Mouse (Mus musculus) cerebellum, adult 18-20 months (tissue): ENCODE measurements around the gene Gm20388.

Source experiments
- DNase-seq, 2 experiments: peaks; one replicate each; pipeline ENCODE4 v3.0.0; 2021

Gene Gm20388

DNA sequence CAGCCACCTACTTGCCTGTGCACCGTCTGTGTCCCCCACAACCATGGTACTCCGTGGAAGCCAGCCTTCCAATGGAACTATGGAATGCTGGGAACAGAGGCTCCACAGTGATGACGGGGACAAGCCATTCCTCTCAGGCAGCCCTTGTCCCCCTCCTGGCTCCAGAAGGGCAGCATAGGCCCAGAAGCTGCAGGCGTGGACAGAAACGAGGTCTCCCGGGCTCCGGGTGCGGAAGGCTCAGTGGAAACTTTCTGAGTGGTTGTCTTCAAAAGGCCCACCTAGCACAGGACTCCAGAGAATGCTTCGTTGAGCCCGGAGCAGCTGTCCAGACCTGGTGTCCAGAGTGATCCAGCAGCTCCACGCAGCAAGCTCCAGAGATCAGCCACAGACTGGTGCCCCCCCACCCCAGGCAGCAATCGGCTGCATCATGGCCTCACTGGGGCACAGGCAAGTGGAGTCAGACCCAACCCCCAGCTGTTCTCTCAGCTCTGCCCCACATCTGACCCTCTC, 1633.7 kb downstream of the Gm20388 start, which contains the start of gene 1700018B08Rik:
Gene 1700018B08Rik (minus strand): TSS at position 45 of the 510 bp plus-strand sequence.
- DNase-seq, result no peak

DNA sequence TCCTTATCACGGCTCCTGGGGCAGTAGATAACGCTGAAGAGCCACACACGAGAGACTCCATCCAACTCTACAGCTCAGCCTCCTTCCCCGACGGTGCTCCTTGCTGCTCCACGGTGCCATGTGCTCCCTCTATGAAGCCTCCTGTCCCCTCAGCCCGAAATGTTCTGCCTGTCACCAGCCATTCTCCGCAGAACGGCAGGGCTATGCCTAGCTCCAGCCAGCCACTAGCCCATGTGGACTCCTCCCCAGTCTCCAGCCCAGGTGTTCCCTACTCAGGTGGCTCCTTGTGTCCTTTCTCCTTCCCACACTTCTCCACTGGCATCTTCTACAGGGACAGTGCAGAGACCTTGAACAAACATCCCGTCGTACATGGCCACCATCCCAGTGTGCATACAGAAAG, 1634.3 kb downstream of the Gm20388 start:
- no peak for DNase-seq

DNA sequence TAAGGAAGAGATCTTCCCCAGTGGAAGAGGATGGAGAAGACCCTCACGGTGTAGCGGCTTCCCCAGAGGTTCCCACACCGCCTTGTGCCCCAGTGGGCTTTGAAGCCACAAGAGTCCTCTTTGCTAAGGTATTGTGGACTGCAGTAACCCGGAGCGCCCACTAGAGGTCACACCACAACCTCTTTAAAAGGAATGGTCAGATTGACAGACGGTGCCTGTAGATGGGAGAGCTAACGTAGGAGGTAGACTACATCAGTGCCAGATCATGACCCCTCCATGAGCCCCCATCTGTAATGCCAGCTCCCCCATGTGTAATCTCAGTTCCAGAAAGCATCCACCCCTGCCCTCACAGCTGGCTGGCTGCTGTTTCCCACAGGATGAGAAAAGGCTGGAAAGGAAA, 1636.5 kb downstream of the Gm20388 start:
- DNase-seq, result peak; percentile 81 to 84

DNA sequence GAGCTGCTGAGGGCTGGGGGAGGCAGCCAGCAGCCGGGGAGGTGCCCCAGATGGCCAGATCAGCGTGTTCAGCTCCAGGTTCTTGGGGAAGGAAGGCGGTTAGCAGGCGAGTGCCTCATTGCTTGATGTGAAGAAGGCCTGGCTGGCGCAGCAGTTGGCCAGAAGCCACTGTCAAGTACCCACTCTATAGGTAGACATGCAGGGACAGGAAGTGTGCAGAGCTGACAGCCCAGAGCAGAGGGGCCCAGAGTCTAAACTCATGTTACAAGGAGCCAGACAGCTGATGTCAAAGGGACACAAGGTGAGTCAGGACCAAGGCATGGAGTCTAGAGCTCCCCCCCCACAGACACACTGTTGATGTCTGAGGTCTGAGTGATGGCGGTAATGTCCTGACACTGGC, 1639.4 kb downstream of the Gm20388 start:
- DNase-seq, result no peak

DNA sequence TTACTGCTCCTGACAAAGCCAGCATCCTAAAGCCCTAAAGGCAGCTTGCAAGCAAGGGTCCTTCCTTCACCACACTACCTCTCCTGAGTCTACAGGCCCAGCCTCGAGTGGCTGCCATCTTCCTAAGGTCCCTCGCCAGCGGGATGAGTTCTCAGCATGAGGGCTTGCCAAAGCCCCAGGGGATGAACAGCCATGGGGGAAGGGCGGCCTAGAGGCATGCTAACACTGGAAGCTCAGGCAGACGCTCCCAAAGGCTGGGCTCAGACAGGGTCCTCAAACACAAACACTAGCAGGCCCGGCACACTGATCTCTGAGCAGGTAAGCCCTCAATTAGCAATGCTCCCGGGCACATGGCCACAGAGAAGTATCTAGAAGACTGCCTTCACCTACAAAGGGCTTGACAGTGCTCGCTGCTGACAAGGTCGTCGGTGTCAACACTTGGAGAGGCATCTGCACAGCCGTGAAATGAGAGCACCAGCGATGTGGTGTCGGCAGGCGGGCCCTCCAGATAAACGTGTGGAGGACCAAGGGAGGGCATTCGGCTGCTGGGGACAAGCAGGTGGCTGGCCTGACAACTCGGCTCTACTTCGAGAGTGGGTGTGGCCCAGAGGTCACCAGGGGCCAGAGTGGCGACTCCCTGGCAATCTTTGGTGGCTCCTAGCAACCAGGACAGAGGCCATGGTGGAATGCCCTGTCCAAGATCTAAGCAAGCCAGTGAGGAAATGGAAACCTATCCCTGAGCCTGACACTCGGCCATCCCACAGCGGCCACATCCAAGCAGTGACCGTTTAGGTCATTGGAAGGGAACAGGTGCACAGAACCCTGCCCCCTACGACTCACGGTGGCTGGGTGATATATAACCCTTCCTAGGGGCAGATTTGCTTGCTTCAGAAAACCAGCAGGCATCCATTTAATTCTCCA, 1640.7 kb downstream of the Gm20388 start:
- DNase-seq, result no peak

DNA sequence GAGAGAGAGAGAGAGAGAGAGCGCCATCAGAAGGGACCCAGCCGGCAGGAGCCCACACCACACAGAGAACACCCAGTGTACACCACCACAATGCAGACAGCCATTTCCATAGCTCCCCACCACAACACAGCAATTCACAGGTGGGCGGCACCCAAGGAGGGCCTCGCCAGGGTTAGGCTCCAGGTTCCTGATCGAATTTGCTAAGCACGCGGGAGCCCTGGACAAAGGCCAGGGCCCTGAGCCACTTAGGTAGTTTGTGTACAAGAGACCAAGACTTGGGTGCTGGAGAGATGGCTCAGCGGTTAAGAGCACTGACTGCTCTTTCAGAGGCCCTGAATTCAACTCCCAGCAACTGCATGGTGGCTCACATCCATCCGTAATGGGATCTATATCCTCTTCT, 1641.9 kb downstream of the Gm20388 start:
- no peak for DNase-seq

DNA sequence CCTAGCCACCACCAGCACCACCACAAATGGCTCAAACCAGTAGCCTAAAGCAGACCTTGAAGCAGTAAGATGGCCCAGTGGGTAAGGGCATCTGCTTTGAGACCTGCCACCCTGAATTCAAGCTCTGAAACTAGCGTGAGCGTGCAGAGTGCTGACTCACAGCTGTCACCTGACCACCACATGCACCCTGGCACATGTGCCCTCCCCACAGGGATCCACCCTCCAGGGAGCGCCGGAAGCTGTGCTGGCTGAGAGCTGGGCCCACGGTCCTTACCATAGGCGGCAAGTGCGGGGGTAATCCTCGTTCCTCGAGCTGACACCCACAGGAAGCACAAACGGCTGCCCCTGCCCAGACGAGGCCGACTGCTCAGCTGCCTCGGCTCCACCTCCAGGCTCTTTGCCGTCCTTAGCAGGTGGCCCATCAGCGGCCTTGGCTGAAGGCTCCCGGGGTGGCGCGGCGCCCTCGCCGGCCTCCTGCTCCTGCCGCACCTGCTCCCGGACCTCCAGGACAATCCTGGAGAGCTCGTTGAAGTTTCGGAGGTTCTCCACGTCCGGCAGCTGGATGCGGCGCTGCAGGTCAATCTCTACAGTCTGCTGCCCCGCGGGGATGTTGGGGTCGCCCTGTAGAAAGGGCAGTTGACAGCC, 1643.3 kb downstream of the Gm20388 start:
- peak in 1 of 2 experiments; percentile 1 for DNase-seq

DNA sequence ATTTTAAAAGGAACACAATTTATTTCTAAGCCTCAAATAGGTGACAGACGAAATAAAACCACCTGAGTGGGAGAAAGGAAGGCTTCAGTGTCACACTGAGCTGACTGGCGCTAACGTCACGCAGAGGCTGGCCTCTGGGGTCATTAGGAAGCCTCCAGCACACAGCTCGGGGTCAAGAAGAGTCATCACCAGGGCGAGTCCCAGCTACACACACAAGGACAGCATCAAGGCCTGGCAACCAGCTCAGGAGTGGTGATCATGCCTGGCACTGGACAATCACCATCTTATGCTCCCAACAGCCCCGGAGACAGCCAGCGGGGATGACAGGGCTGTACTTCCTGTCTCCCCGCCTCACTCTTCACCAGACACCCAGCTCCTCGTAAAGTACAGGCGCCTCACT, 1647.1 kb downstream of the Gm20388 start:
- peak in 1 of 2 experiments; percentile 1 for DNase-seq

DNA sequence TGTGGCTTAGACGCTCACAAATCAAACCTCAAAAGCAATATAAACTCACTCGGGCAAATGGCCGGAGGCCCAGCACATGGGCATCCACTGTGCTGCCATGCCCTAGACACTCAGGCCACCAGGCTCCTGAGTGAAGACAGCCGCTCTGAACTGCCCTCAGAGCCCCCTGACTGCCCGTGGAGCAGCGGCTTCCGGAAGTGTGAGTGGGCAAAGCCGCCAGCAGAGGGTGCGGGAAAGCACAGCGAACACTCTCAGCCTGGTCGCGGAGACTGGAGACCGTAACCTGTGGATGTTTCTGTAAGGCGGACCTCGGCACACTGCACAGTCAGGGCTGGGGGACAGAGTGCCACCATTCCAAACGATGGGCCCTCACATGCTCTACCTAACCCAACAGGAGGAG, 1647.9 kb downstream of the Gm20388 start:
- peak in 1 of 2 experiments; percentile 1 for DNase-seq

DNA sequence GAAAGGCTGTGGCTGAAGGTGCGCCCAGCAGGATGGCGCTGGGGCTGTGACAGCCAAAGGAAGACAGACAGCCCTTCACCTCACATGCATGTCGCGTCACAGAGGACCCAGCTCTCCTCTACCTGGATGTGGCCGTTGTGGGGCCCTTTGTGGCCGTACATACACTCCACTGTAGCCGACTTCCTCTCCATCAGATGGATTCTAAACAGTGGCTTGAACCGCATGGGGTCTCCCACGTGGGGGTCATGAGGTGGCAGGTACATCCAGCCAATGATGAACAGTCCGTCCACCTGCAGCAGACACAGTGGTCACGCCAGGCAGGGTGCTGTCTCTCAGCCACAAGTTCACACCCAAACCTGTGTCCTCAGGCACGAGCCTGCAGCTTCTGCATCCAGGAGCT, 1649.2 kb downstream of the Gm20388 start:
- DNase-seq, result no peak

DNA sequence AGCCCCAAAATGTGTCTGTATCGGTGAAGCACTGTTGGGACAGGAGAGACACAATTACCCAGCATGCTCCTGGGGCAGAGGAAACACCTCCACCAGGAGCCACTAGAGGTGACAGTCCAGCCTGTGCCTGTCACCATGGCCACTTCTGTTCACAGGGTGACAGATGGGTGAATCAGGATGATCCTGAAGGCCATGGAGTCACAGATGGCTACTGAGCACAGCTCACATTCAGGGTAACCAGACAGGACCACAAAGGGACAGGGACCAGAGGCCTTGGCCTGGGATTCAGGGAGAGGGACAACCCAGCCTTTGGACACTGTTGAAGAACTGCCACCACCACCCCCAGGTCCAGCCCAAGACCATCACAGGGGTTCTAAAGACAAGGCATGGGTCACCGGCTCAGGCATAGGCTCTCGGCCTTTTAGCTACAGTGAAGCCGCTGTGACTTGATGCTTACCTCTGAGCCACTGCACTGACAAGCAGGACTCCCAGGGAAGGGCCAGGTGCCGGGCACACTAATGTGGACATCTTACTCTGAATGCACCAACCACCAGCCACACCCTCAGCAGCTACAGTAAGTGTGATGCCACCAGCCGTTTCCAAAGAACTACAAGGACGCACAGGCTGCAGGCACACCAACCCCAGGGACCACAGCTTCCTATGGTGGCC, 1649.9 kb downstream of the Gm20388 start:
- DNase-seq, result no peak

DNA sequence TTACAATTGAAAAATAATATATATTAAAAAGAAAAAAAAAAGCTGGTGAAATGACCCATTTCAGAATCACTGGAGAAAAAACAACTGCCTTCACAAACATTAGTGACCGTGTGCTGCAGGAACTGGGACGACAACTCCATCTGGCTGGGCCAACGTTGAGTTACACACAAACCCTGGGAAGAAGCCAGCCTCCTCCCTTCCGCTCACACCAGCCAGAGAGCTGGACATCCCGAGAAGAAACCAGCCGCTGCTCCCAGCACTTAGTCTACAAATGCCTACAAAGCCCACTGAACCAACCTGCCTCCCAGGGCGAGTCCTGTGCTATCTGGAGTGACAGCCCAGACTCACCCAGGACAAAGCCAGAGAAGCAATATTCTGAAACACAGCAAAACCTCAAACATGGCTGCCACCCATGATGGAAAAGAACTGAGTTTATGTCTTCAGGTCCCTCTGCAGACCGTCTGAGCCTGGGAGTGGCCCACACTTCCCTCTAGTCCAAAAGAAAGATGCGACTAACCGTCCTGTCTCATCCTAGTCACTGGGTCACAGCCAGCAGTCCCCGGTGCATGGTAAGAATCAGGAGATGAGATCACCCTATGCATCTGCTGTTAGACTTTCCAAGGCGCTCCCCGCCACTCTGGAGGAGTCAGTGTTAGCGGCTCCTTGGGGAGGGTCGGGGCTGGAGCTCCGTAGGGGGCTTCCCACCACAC, 1651.2 kb downstream of the Gm20388 start:
- peak; percentile 63 to 64 for DNase-seq

DNA sequence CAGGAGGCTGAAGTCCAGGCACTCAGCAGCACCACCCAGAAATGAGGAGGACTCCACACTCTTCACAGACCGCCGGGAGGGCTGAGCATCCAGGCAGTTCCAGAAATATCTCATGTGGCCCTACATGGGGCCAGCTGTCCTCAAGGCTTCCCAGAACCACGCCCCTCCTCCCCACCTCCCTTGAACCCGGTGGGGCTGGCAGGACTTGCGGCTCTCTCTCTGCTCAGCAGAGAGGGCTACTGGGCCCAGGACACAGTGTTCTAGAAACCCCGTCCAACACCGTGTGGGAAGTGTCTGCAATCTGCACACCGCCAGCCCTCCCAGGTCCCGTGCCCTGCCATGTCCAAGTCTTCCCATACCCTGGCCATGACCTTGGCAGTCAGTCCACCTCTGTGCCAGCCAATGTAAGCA, 1652.3 kb downstream of the Gm20388 start:
- DNase-seq, result peak; percentile 74 to 77

DNA sequence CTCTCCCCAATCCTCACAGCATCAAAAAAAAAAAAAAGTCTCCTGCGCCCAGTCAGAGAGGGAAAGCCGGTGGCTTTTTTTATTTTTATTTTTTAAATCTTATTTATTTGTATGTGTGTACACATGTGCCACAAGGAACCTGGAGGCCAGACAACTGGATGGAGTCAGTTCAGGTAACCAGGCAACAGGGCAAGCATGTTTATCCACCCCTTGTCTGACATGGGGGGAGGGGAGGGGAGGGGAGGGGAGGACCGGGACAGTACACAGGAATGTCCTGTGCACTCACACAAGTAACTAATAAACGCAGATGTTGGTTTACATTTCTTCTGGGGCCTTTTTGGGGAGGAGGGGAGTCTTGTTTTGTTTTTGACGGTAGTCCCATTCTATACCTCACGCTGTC, 1653.1 kb downstream of the Gm20388 start:
- DNase-seq, result no peak

DNA sequence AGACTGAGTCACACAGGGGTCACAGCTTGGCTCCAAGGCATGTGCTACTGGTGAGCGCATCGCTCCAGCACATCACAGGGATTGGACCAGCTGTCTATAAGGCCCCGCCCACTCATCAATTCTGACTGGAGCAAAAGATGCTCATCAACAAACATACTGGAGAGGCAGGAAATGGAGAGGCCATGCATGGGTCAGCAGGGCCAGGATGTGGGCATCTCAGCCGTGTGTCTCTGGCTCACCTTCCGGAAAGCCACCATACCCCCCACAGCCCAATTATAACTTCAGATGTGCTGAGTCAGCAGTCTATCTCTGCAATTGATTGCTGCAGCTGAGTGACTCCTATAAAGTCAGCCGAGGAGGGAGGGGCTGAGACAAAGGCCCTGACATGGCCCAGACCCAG, 1657.7 kb downstream of the Gm20388 start:
- DNase-seq, result no peak

DNA sequence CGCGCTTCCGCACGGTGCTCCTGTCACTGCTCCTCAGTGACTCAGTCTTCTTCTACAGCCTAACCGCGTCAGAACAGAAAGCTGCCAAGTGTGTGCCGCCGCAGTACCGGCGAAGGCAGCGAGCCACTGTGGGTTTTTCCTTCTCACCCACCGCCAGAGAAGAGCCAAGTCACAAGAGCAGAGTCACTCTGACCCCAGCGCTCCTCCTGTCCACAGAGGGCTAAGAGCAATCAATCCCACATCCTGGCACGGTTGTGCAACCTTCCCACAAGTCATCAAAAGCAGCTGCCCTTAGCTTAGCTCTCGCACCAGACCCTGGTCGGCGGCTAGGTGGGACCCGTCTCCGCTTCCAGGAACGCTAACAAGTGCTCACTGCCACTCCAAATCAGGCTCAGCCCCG, 1659.7 kb downstream of the Gm20388 start:
- no peak for DNase-seq

DNA sequence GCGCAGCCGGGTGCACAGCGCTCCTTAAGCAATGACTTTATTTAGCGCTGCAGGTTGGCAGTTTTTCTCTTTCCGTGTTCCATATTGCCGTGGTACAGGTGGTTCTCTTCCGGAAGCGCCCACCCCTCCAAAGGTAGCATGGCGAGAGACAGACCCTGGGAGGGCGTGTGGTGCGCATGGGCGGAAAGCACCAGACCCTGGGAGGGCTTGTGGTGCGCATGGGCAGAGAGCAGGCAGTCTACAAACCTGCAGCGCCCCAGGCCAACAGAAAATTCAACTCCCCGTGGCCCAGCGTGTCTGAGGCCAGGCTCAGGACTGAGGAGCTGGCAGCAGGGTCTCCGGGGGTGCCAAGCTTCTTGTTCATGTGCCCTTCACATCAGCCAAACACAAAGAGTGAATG, 1660.2 kb downstream of the Gm20388 start:
- no peak for DNase-seq

DNA sequence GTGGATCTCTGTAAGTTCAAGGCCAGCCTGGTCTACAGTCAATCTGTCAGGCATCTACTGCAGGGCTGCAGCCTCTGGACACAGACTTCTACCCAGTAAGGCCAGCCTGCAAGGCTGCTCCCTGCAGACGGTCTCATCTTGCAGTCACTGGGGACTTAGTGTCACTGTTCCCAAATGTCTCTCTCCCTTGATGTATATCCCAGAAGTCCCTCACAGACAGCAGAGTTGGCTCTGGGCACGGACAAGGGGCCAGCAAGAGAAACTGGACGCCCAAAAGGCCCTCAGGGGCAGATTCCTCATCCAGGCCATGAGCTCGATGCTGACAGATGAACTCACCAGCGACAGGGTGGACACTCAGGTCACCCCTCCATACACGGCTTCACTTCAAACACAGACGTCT, 1661.5 kb downstream of the Gm20388 start:
- DNase-seq, result no peak

DNA sequence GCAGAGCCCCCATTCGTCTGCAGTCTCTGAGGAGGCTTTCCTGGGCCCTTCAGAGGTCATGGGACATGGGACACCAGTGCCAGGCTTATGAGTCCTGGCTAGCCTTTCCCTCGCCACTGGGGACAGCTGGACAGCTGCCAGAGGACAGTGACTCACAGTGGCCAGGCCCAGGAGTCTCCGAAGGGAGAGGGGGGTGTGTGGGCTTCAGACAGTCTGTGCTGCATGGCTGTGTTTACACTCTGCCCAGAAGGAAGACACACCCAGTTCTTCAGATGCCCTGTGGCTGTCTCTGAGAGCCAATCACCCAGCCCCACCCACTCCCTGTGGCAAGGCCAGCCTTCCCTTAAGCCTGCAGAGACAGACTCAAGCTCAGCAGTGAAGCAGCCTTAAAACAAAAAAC, 1662.6 kb downstream of the Gm20388 start:
- DNase-seq, result peak; percentile 70 to 73

DNA sequence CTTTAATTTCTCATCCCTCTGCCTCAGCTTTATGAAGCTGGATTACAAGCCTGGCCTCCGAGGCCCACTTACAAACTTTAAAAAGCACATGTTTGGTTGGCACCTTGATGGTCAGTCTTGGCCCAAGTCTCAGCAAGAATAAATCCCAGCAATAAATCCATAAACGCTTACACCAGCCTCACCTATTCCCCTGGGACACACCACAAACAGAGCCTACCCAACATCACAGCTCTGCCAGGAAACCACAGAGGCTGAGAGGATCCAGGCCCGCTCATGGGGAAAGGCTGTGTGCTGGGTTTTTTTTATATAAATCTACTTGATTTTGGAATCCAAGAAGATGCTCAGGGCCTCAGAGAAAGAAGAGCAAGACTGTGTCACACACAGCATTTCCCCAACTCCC, 1665.0 kb downstream of the Gm20388 start:
- no peak for DNase-seq

DNA sequence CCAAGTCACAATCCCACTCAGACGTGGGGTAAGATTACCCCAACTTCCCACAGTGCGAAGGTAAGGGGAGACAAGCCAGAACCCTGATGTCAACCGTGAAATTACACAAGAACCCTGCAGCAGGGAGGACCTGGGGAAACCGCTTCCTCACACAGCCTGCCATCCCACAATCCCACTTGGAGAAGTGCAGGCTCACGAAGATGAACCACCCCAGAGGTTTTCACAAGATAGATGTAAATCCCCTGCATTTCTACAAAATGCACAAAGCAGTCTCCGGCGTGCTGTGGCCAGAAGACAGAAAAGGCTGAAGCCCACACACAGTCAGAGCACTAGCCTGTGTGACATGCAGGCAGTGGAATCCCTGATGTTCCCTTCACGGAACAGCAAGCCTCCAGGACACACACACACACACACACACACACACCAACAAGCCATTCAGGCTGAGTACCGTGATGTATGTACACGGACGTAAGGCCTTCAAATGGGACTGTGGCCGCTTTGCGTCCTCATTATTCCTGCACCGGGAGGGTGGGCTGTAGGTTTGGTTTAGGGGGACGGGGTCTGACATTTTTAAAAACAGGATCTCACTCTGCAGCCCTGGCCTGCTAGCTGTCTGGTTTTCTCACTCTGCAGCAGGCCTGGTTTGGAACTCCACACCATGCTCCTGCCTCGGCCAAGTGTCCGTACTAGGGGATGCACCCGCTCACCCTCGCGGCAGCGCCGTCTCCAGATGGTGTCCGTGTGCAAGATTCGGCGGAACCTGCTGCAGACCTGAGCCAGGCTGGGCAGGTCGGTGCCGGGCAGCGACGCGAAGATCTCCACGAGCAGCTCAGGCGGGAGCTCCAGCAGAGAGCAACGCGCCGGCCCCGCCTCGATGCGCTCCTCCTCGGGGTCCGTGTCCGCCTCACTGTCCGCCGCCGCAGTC, 1667.4 kb downstream of the Gm20388 start:
- no peak for DNase-seq
